Mouse (Mus musculus): ENCODE measurements around the gene Ddn. TPM values are rescaled to one million over a fixed set of nuclear protein-coding genes. Genes with fewer than 3 reads are reported as not detected.

Gene Ddn
- not detected in 2 replicates for polyA plus RNA-seq (2014; fragmentation: Nextera tagmentation; extraction: Ambion mirVana)

DNA sequence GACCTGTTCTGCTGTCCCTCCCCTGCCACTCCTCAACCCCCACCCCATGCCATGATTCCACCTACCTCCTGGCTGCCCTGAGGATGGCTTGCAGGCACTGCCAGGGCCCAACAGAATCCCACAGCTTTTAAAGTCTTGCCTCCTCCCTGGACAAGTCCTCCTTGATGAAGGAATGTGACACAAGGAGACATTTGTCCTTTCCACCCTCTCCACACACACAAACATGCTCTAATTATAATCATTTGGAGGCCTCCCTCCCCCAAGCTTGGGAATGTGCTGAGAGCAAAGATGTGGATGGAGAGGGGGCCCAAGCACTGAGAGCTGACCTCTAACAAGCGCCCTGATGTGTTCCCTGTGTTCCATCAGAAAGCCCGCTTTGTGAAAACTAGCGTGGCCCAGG lies at the start of gene Ddn:
Gene Ddn, minus strand, starts transcription at position 101 of the 400 bp plus-strand sequence.
- no peak within 1 kb of the TSS for H3K4me2 ChIP-seq (ENCODE audit: low read depth, severe bottlenecking)
- peak within 1 kb of the TSS; percentile 30 for H3K4me3 ChIP-seq (ENCODE audit: low read depth, low read length)
- peaks cover 15% of the 10 kb centered on the region for H3K36me3 ChIP-seq (ENCODE audit: control insufficient read depth, insufficient read depth, low read length)
- no peaks in the 10 kb centered on the region for H3K9me3 ChIP-seq (ENCODE audit: control insufficient read depth, low read length)
- H3K27ac ChIP-seq (replicated peaks; ENCODE audit: low read depth, low read length): no peak within 1 kb of the TSS
- peaks cover 61% of the 10 kb centered on the region for H3K27me3 ChIP-seq (ENCODE audit: control insufficient read depth, insufficient read depth, low read length)
- no peak for DNase-seq (ENCODE audit: low spot score)
- 36% methylated on average over 3 of the region's 3 CpGs for WGBS
- ATAC-seq (ENCODE audit: insufficient number of reproducible peaks, low FRiP score, low TSS enrichment, low read depth): no peak
- H3K9ac ChIP-seq (ENCODE audit: low read length): no peak within 1 kb of the TSS
- H3K4me1 ChIP-seq (ENCODE audit: control insufficient read depth, insufficient read depth, low read length): peaks cover 21% of the 10 kb centered on the region

DNA sequence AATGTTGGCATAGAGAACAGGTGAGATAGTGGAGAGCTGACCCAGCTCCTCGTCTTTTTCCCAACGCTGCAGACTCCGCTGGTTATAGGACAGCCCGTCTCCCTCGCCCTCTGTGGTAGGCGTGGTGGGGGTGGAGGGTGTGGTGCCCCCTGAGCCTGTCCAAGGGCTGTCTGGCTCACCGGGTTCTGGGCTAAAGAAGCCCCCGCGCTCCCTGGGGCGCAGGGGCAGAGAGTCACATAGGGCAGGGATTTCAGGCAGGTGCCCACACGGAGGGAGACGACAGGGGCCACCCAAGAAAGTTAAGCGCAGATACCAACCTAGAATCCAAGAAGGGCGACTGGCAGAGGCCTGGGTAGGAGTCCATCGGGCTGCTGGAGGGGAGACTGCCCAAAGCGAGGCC lies 44.9 kb upstream of the Ddn start:
- ATAC-seq (ENCODE audit: insufficient number of reproducible peaks, low FRiP score, low TSS enrichment, low read depth): no peak
- Histone ChIP-seq H3K4me2 (ENCODE audit: low read depth, severe bottlenecking) (no peak overlapping the region), H3K9me3 (ENCODE audit: control insufficient read depth, low read length) (no peaks in the 10 kb centered on the region), H3K27me3 (ENCODE audit: control insufficient read depth, insufficient read depth, low read length) (no peaks in the 10 kb centered on the region), H3K36me3 (ENCODE audit: control insufficient read depth, insufficient read depth, low read length) (peaks cover 63% of the 10 kb centered on the region), H3K4me3 (ENCODE audit: low read depth, low read length) (no peak overlapping the region), H3K27ac (replicated peaks; ENCODE audit: low read depth, low read length) (no peak overlapping the region), H3K4me1 (ENCODE audit: control insufficient read depth, insufficient read depth, low read length) (no peaks in the 10 kb centered on the region), H3K9ac (ENCODE audit: low read length) (no peak overlapping the region)
- 94% methylated on average over 16 of the region's 16 CpGs for WGBS
- no peak for DNase-seq (ENCODE audit: low spot score)

DNA sequence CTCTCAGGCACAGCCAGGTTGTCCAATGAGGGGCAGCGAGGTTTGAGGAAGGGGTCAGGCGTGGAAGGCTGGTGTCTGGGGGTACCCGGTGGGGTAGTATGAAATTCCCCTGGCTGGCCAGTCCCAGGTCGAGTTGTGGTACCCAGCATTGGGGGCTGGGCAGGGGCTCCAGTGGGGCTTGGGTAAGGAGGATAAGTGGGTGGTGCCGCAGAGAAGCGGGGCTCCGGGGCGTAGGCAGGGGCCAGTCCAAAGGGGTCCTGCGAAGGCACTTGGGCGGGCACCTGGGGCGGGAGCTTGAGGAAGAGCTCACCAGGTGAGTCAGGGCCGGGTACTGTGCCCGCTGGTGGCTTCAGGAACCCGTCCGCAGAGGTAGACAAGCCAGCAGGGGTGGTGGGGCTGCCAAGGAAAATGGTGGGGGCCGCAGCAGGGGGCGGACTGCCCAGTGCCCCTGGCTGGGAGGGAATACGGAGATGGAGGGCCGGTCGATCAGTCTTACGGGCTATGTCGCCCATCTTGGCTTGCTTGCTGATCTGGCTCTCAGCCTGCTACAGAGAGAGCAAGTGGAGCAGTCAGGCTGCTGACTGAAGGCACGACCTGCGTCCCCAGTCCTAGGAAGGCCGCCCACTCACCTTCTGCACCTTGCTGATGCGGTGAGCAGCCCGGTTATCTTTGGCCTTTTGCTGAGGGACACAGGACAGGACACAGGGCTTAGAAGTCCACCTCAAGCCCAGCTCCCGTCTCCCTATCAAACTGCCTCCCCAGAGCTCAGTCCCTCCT lies 44.1 kb upstream of the Ddn start:
- H3K4me3 ChIP-seq (ENCODE audit: low read depth, low read length): no peak overlapping the region
- H3K36me3 ChIP-seq (ENCODE audit: control insufficient read depth, insufficient read depth, low read length): peaks cover 67% of the 10 kb centered on the region
- H3K4me2 ChIP-seq (ENCODE audit: low read depth, severe bottlenecking): no peak overlapping the region
- no peak for DNase-seq (ENCODE audit: low spot score)
- no peak overlapping the region for H3K9ac ChIP-seq (ENCODE audit: low read length)
- no peaks in the 10 kb centered on the region for H3K9me3 ChIP-seq (ENCODE audit: control insufficient read depth, low read length)
- no peaks in the 10 kb centered on the region for H3K27me3 ChIP-seq (ENCODE audit: control insufficient read depth, insufficient read depth, low read length)
- no peak; the same call in 1 of the 2 replicates for ATAC-seq (ENCODE audit: insufficient number of reproducible peaks, low FRiP score, low TSS enrichment, low read depth)
- no peaks in the 10 kb centered on the region for H3K4me1 ChIP-seq (ENCODE audit: control insufficient read depth, insufficient read depth, low read length)
- whole genome bisulfite sequencing: 92% methylated on average over 27 of the region's 28 CpGs
- no peak overlapping the region for H3K27ac ChIP-seq (replicated peaks; ENCODE audit: low read depth, low read length)

DNA sequence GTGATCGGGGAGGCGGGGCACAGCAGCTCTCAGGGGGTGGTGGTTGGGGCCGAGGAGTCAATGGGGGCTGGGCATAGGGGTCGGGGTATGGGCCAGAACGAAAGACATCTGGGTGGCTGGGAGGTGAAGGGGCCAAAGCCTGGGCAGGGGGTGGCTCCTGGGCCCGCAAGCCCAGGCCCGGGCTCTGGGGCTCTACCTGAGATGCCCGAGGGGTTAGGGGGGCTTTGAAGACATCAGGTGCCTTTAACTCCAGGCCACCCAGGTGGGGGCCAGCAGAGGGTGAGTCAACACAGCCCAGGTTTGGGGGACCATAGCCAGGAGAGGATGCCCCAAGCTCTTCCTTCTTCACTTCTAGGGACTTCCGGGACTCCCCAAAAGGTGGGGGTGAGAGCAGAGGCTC lies 43.4 kb upstream of the Ddn start:
- Histone ChIP-seq H3K36me3 (ENCODE audit: control insufficient read depth, insufficient read depth, low read length) (peaks cover 63% of the 10 kb centered on the region), H3K27ac (replicated peaks; ENCODE audit: low read depth, low read length) (no peak overlapping the region), H3K4me3 (ENCODE audit: low read depth, low read length) (no peak overlapping the region), H3K9ac (ENCODE audit: low read length) (no peak overlapping the region), H3K4me1 (ENCODE audit: control insufficient read depth, insufficient read depth, low read length) (no peaks in the 10 kb centered on the region), H3K27me3 (ENCODE audit: control insufficient read depth, insufficient read depth, low read length) (no peaks in the 10 kb centered on the region), H3K9me3 (ENCODE audit: control insufficient read depth, low read length) (no peaks in the 10 kb centered on the region), H3K4me2 (ENCODE audit: low read depth, severe bottlenecking) (no peak overlapping the region)
- WGBS: 95% methylated on average over 7 of the region's 9 CpGs
- DNase-seq (ENCODE audit: low spot score) (no peak), ATAC-seq (ENCODE audit: insufficient number of reproducible peaks, low FRiP score, low TSS enrichment, low read depth) (no peak)

DNA sequence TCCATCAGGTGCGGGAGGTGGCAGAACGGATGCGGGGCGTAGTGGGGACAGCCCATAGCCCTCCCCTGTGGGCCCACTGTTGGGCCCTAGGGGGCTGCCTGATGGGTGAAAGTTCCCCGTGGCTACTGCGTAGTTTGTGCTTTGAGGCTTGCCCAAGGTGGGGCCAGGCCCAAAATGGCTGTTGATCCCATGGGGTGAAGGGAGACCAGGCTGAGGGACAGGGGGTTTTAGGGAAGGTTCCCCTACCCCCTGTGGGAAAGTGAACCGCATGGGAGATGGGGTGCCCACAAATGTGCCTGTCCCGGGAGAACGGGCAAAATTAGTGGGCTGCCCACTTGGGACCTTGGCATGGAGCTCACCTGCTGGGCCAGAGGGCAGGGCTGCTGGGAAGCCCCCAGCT lies 42.8 kb upstream of the Ddn start:
- Histone ChIP-seq H3K4me1 (ENCODE audit: control insufficient read depth, insufficient read depth, low read length) (no peaks in the 10 kb centered on the region), H3K4me3 (ENCODE audit: low read depth, low read length) (no peak overlapping the region), H3K9me3 (ENCODE audit: control insufficient read depth, low read length) (no peaks in the 10 kb centered on the region), H3K36me3 (ENCODE audit: control insufficient read depth, insufficient read depth, low read length) (peaks cover 65% of the 10 kb centered on the region), H3K4me2 (ENCODE audit: low read depth, severe bottlenecking) (no peak overlapping the region), H3K27ac (replicated peaks; ENCODE audit: low read depth, low read length) (no peak overlapping the region), H3K9ac (ENCODE audit: low read length) (no peak overlapping the region), H3K27me3 (ENCODE audit: control insufficient read depth, insufficient read depth, low read length) (no peaks in the 10 kb centered on the region)
- ATAC-seq (ENCODE audit: insufficient number of reproducible peaks, low FRiP score, low TSS enrichment, low read depth) (no peak), DNase-seq (ENCODE audit: low spot score) (no peak)
- 94% methylated on average over 9 of the region's 9 CpGs for WGBS

DNA sequence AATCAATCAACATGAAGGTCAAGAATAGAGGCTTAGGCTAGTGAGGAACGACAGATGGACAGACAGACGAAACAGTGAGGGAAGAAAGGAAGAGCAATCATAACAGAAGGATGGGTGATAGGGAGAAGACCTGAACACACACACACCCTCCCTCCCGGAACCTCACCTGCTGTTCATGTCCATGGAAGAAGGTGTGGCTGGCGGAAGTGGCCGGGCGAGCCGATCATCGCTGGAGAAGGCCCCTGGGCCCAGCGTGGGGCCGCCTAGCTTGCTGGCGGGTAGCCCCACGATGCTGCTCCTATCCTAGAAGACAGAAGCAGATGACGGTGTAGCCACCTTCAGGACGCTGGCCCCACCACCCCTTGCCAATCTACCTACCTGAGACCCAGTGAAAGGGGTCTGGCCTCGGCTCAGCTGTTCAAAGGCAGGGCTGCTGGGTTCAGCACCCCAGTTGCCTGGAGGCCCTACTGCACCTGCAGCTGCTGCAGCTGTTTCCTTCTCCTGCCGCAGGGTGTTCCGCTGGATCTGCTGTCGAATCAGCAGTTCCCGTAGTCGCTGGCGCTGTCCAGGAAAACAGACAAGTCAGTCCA lies 42.0 kb upstream of the Ddn start:
- WGBS: 91% methylated on average over 21 of the region's 21 CpGs
- ATAC-seq (ENCODE audit: insufficient number of reproducible peaks, low FRiP score, low TSS enrichment, low read depth): no peak
- H3K4me2 ChIP-seq (ENCODE audit: low read depth, severe bottlenecking): no peak overlapping the region
- no peak overlapping the region for H3K27ac ChIP-seq (replicated peaks; ENCODE audit: low read depth, low read length)
- no peak overlapping the region for H3K9ac ChIP-seq (ENCODE audit: low read length)
- no peak for DNase-seq (ENCODE audit: low spot score)
- H3K27me3 ChIP-seq (ENCODE audit: control insufficient read depth, insufficient read depth, low read length): no peaks in the 10 kb centered on the region
- H3K4me1 ChIP-seq (ENCODE audit: control insufficient read depth, insufficient read depth, low read length): no peaks in the 10 kb centered on the region
- H3K36me3 ChIP-seq (ENCODE audit: control insufficient read depth, insufficient read depth, low read length): peaks cover 69% of the 10 kb centered on the region
- no peaks in the 10 kb centered on the region for H3K9me3 ChIP-seq (ENCODE audit: control insufficient read depth, low read length)
- H3K4me3 ChIP-seq (ENCODE audit: low read depth, low read length): no peak overlapping the region

DNA sequence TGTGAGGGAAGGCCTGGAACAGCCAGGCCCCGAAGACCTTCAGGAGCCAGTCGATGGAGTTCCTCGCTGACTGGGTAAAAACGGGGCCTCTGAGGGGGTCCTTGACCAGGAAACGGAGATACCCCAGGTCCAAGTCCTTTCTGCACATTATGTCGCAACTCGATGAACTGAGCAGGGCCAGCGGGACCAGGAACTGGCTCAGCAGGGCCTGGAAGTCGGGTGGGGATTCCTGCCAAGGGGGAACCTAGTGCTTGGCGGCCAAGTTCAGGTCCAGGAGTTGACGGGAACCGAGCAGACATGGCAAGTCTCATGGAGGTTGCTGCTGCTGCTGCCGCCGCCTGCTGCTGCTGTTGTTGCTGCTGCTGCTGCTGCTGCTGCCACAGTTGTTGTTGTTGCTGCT lies 41.4 kb upstream of the Ddn start:
- Histone ChIP-seq H3K27ac (replicated peaks; ENCODE audit: low read depth, low read length) (no peak overlapping the region), H3K27me3 (ENCODE audit: control insufficient read depth, insufficient read depth, low read length) (no peaks in the 10 kb centered on the region), H3K4me1 (ENCODE audit: control insufficient read depth, insufficient read depth, low read length) (no peaks in the 10 kb centered on the region), H3K36me3 (ENCODE audit: control insufficient read depth, insufficient read depth, low read length) (peaks cover 71% of the 10 kb centered on the region), H3K9ac (ENCODE audit: low read length) (no peak overlapping the region), H3K9me3 (ENCODE audit: control insufficient read depth, low read length) (no peaks in the 10 kb centered on the region), H3K4me2 (ENCODE audit: low read depth, severe bottlenecking) (no peak overlapping the region), H3K4me3 (ENCODE audit: low read depth, low read length) (no peak overlapping the region)
- 95% methylated on average over 14 of the region's 14 CpGs for WGBS
- DNase-seq (ENCODE audit: low spot score) (no peak), ATAC-seq (ENCODE audit: insufficient number of reproducible peaks, low FRiP score, low TSS enrichment, low read depth) (no peak)

DNA sequence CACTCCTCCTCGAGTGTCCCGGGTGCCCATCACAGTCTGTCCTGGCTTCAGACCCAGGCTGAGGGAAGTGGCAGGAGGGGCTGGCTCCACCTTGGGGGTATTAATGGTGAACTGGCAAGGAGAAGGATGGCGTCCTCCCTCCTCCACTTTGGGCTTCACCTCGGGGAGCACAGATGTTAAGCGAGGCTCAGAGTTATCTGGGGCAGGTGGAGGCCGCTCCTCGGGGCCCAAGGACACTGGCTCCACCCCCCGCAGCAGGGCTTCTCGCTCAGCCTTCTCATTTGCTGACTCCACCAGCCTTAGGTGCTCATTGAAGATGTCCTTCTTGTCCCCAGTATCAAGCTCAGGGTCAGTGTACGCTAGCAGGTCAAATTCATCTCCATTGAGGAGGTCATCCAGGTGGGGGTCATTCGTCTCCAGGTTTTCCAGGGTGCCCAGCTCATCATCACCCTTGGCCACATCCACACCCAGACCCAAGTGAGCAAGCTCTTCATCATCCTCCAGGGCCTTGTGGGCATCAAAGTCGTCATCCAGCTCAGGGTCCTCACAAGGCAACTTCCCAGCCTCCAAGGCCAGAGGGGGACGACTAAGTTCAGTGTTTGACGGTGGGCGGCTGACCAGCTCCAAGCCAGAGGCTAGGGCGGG lies 40.8 kb upstream of the Ddn start:
- DNase-seq (ENCODE audit: low spot score) (no peak), ATAC-seq (ENCODE audit: insufficient number of reproducible peaks, low FRiP score, low TSS enrichment, low read depth) (no peak)
- no peak overlapping the region for H3K4me2 ChIP-seq (ENCODE audit: low read depth, severe bottlenecking)
- no peaks in the 10 kb centered on the region for H3K4me1 ChIP-seq (ENCODE audit: control insufficient read depth, insufficient read depth, low read length)
- H3K9me3 ChIP-seq (ENCODE audit: control insufficient read depth, low read length): no peaks in the 10 kb centered on the region
- H3K4me3 ChIP-seq (ENCODE audit: low read depth, low read length): no peak overlapping the region
- no peaks in the 10 kb centered on the region for H3K27me3 ChIP-seq (ENCODE audit: control insufficient read depth, insufficient read depth, low read length)
- H3K9ac ChIP-seq (ENCODE audit: low read length): no peak overlapping the region
- peaks cover 71% of the 10 kb centered on the region for H3K36me3 ChIP-seq (ENCODE audit: control insufficient read depth, insufficient read depth, low read length)
- 91% methylated on average over 16 of the region's 16 CpGs for WGBS
- H3K27ac ChIP-seq (replicated peaks; ENCODE audit: low read depth, low read length): no peak overlapping the region
